Mouse (Mus musculus): ENCODE measurements at regions not wholly inside any gene's neighbourhood (a gene's known extent, or its start where the extent isn't known, plus 50 kb on each side); places are given as distances from the start of the nearest gene placed in this dataset.

DNA sequence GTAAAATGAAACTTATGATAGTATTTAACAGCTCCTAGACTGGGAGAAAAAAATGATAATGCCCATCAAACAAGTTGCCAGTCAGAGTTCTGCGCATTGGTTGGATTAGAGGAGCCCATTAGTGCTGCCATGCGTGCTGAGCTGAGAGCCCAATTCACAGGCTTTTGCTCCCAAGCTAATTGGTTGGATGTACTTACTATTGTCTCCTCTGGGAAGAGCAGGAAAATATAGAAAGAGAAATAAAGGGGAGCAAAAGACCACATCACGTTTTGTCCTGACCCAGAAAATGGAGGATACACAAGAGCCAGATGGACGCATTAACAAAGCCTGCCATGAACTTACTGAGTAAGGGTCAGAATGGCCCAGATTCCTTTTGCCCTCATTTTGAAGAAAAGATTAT lies 237.3 kb downstream of the 9330182O14Rik start:
- TF ChIP-seq POLR2A (IDR thresholded peaks at IDR 0.05; ENCODE audit: extremely low read depth, insufficient read depth, low read length) (no peak), CTCF (IDR thresholded peaks at IDR 0.05; ENCODE audit: extremely low read depth, insufficient read depth, low read length) (no peak)
- no peak overlapping the region for H3K27ac ChIP-seq (ENCODE audit: insufficient read depth, low read length)
- no peak overlapping the region for H3K4me3 ChIP-seq (ENCODE audit: insufficient read depth, low read length)
- H3K4me1 ChIP-seq (ENCODE audit: control insufficient read depth, insufficient read depth, low read length): no peaks in the 10 kb centered on the region

DNA sequence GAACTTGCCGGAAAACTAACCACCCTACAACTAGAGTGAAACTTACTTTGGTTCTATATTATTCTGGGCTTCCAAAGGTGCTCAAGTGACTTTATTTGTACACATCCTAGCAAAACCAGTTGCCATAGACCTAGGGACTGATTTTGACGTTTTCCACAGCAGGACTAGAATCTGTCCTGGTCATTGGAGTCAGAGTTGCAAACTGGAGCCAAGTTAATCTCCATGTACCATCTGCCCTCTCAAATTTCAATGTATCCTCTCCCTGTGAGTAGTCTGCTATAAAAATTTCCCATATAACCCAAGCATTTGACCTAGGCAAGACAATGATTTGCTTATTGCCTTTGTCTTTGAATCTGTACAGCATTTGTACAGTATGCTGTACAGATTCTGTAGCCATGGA lies 252.4 kb downstream of the 9330182O14Rik start:
- Histone ChIP-seq H3K4me3 (ENCODE audit: insufficient read depth, low read length) (no peak overlapping the region), H3K27ac (ENCODE audit: insufficient read depth, low read length) (no peak overlapping the region), H3K4me1 (ENCODE audit: control insufficient read depth, insufficient read depth, low read length) (no peaks in the 10 kb centered on the region)
- TF ChIP-seq POLR2A (IDR thresholded peaks at IDR 0.05; ENCODE audit: extremely low read depth, insufficient read depth, low read length): no peak
- TF ChIP-seq CTCF (IDR thresholded peaks at IDR 0.05; ENCODE audit: extremely low read depth, insufficient read depth, low read length): no peak

GRCm38 (mm10) chr15:40387746-40388145 lies 253.6 kb downstream of the 9330182O14Rik start:
- Histone ChIP-seq H3K27ac (ENCODE audit: insufficient read depth, low read length) (no peak overlapping the region), H3K4me3 (ENCODE audit: insufficient read depth, low read length) (no peak overlapping the region), H3K4me1 (ENCODE audit: control insufficient read depth, insufficient read depth, low read length) (no peaks in the 10 kb centered on the region)
- no peak for TF ChIP-seq CTCF (IDR thresholded peaks at IDR 0.05; ENCODE audit: extremely low read depth, insufficient read depth, low read length)
- no peak for TF ChIP-seq POLR2A (IDR thresholded peaks at IDR 0.05; ENCODE audit: extremely low read depth, insufficient read depth, low read length)

- no peak overlapping the region for H3K4me3 ChIP-seq (ENCODE audit: insufficient read depth, low read length)
- TF ChIP-seq CTCF (IDR thresholded peaks at IDR 0.05; ENCODE audit: extremely low read depth, insufficient read depth, low read length): no peak
- no peaks in the 10 kb centered on the region for H3K4me1 ChIP-seq (ENCODE audit: control insufficient read depth, insufficient read depth, low read length)
- H3K27ac ChIP-seq (ENCODE audit: insufficient read depth, low read length): no peak overlapping the region
Observed at GRCm38 (mm10) chr15:40388806-40389205, 254.6 kb downstream of the 9330182O14Rik start.

- TF ChIP-seq CTCF (IDR thresholded peaks at IDR 0.05; ENCODE audit: extremely low read depth, insufficient read depth, low read length): no peak
- no peak for TF ChIP-seq POLR2A (IDR thresholded peaks at IDR 0.05; ENCODE audit: extremely low read depth, insufficient read depth, low read length)
- no peak overlapping the region for H3K4me3 ChIP-seq (ENCODE audit: insufficient read depth, low read length)
- no peaks in the 10 kb centered on the region for H3K4me1 ChIP-seq (ENCODE audit: control insufficient read depth, insufficient read depth, low read length)
- no peak overlapping the region for H3K27ac ChIP-seq (ENCODE audit: insufficient read depth, low read length)
Observed at GRCm38 (mm10) chr15:40435156-40435555, 301.0 kb downstream of the 9330182O14Rik start.

DNA sequence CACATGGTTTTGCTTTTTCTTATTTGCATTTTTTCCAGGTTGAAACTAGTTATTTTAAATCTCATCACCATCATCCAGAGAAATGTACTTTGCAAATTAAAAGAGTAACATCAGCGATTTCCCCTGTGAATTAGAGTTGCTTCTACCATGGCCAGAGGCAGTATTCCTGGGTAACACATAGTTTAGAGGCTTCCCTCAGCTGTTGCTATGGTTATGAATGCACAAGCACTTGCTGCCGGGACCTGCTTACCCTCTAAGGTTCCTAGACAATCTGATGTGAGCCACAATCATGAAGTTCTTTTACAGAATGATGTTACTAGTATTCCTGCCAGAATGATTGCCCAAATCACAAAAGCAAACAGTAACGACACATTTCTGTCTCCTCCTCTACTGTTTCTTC lies 302.5 kb downstream of the 9330182O14Rik start:
- no peak for TF ChIP-seq CTCF (IDR thresholded peaks at IDR 0.05; ENCODE audit: extremely low read depth, insufficient read depth, low read length)
- no peak for TF ChIP-seq POLR2A (IDR thresholded peaks at IDR 0.05; ENCODE audit: extremely low read depth, insufficient read depth, low read length)
- H3K4me1 ChIP-seq (ENCODE audit: control insufficient read depth, insufficient read depth, low read length): no peaks in the 10 kb centered on the region
- no peak overlapping the region for H3K4me3 ChIP-seq (ENCODE audit: insufficient read depth, low read length)
- no peak overlapping the region for H3K27ac ChIP-seq (ENCODE audit: insufficient read depth, low read length)

GRCm38 (mm10) chr15:40439827-40440226 lies 305.7 kb downstream of the 9330182O14Rik start:
- Histone ChIP-seq H3K27ac (ENCODE audit: insufficient read depth, low read length) (no peak overlapping the region), H3K4me3 (ENCODE audit: insufficient read depth, low read length) (no peak overlapping the region), H3K4me1 (ENCODE audit: control insufficient read depth, insufficient read depth, low read length) (no peaks in the 10 kb centered on the region)
- TF ChIP-seq CTCF (IDR thresholded peaks at IDR 0.05; ENCODE audit: extremely low read depth, insufficient read depth, low read length) (no peak), POLR2A (IDR thresholded peaks at IDR 0.05; ENCODE audit: extremely low read depth, insufficient read depth, low read length) (no peak)

DNA sequence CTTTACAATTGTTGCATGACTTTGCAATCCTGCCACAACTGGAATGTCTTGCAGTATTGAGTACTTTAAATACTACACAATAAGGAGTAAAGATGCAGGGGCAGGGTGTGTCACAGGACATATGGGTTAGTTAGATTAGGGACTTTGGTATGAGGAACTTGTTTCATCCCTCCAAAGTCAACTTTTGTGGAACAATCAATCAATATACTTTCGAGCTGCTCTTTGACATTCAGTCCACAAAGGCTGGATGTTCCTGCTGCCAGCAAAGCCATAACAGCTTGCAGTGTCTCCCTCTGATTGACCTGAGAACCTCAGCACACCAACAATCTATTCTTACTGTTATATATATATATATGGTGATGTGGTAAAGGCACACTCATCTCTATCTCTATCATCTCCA lies 314.5 kb downstream of the 9330182O14Rik start:
- Histone ChIP-seq H3K4me1 (ENCODE audit: control insufficient read depth, insufficient read depth, low read length) (no peaks in the 10 kb centered on the region), H3K4me3 (ENCODE audit: insufficient read depth, low read length) (no peak overlapping the region), H3K27ac (ENCODE audit: insufficient read depth, low read length) (no peak overlapping the region)
- TF ChIP-seq CTCF (IDR thresholded peaks at IDR 0.05; ENCODE audit: extremely low read depth, insufficient read depth, low read length): no peak
- TF ChIP-seq POLR2A (IDR thresholded peaks at IDR 0.05; ENCODE audit: extremely low read depth, insufficient read depth, low read length): no peak

DNA sequence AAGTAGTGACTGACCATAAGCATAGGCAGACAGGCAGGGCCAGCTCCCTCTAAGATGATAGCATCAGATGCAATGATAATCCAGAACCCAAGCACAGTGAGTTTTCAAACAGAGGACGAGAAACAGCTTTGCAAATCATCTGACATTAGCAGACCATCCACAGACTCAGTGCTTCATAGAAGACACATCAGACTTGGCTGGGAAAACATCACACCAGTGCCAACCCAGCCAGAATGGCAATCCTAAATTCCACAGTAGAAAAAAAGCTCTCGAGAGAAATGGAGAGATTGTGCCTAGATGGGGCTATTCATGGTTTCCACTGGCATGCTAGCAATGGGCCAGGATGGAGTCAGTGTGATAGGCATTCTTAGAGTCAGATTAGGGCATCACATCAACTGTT lies 319.1 kb downstream of the 9330182O14Rik start:
- TF ChIP-seq POLR2A (IDR thresholded peaks at IDR 0.05; ENCODE audit: extremely low read depth, insufficient read depth, low read length) (no peak), CTCF (IDR thresholded peaks at IDR 0.05; ENCODE audit: extremely low read depth, insufficient read depth, low read length) (no peak)

DNA sequence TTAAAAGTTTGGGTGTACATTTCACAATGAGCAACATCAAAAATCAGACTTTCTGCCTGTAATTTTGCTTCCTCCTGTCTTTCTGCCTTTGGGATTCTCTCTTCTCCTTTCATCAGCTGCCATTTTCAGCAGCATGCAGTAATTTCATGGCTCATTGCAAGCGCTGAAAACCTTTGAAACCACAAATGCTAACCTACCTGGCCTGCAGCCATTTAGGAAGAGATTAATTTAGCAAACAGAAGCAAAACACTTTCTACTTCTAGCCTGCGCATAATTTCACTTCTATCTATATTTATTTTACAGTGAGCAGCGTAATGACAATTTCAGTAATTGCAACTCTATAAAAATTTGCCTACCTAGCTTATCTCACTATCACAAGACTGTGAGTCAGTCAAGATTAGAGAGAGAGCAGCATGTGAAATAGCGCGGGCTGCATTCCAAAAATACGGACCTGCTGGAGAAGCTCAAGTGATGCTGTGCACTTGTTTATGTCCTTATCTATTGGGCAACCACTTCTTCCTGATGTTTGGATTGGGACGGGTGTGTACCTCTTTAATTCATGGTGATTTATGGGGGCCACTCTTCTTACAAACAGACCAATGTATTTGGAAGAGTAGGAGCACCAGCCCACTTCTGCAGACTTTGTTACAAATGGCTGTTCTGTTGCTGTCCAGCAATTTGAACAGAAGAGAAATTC lies 341.6 kb downstream of the 9330182O14Rik start:
- H3K27ac ChIP-seq (ENCODE audit: insufficient read depth, low read length): no peak overlapping the region
- no peak overlapping the region for H3K4me3 ChIP-seq (ENCODE audit: insufficient read depth, low read length)
- TF ChIP-seq POLR2A (IDR thresholded peaks at IDR 0.05; ENCODE audit: extremely low read depth, insufficient read depth, low read length) (no peak), CTCF (IDR thresholded peaks at IDR 0.05; ENCODE audit: extremely low read depth, insufficient read depth, low read length) (no peak)
- no peaks in the 10 kb centered on the region for H3K4me1 ChIP-seq (ENCODE audit: control insufficient read depth, insufficient read depth, low read length)

More for the DNA sequence above, 319.1 kb downstream of the 9330182O14Rik start:
- Histone ChIP-seq H3K4me3 (ENCODE audit: insufficient read depth, low read length) (no peak overlapping the region), H3K27ac (ENCODE audit: insufficient read depth, low read length) (no peak overlapping the region), H3K4me1 (ENCODE audit: control insufficient read depth, insufficient read depth, low read length) (no peaks in the 10 kb centered on the region)
